Mouse (Mus musculus): ENCODE results near the gene Rimkla. TPM values are rescaled to one million over a fixed set of nuclear protein-coding genes. Genes with fewer than 3 reads are reported as not detected.
"Not testable (repeated sequence)": the region's sequence is repeated elsewhere in the genome, so short reads cannot be mapped to it uniquely, and the experiment has no call there.

Rimkla gene
- 0.10 TPM in 1 of 3 replicates, not detected in the others for total RNA-seq (2017)

- ATAC-seq (replicated peaks; ENCODE audit: insufficient number of reproducible peaks, low FRiP score, low TSS enrichment, poor library complexity, severe bottlenecking) = no peak
Observed at GRCm38 (mm10) chr4:119492291-119492932, at the start of gene Rimkla. TSS of gene Rimkla (minus strand) at chr4:119492628.

- ATAC-seq (replicated peaks; ENCODE audit: insufficient number of reproducible peaks, low FRiP score, low TSS enrichment, poor library complexity, severe bottlenecking) = 0 out of 2 replicates have a peak, but pooled peaks have one; percentile 1
Observed at GRCm38 (mm10) chr4:119540533-119540890, 48.1 kb upstream of the Rimkla start.

- peak; percentile 68 for ATAC-seq (replicated peaks; ENCODE audit: insufficient number of reproducible peaks, low FRiP score, low TSS enrichment, poor library complexity, severe bottlenecking)
Observed at GRCm38 (mm10) chr4:119539836-119540532, 47.6 kb upstream of the Rimkla start.

GRCm38 (mm10) chr4:119539031-119539824 lies 46.8 kb upstream of the Rimkla start, which contains the start of gene Frg2f1:
TSS of gene Frg2f1 (minus strand) at chr4:119539529.
- ATAC-seq (replicated peaks; ENCODE audit: insufficient number of reproducible peaks, low FRiP score, low TSS enrichment, poor library complexity, severe bottlenecking) = peak; percentile 67

- no peak for ATAC-seq (replicated peaks; ENCODE audit: insufficient number of reproducible peaks, low FRiP score, low TSS enrichment, poor library complexity, severe bottlenecking)
Observed at GRCm38 (mm10) chr4:119537436-119537835, 45.0 kb upstream of the Rimkla start.

GRCm38 (mm10) chr4:119536615-119537014 lies 44.2 kb upstream of the Rimkla start, which contains the start of gene Foxj3:
TSS of gene Foxj3 (plus strand) at chr4:119537004.
- not testable (repeated sequence) for ATAC-seq (replicated peaks; ENCODE audit: insufficient number of reproducible peaks, low FRiP score, low TSS enrichment, poor library complexity, severe bottlenecking)

GRCm38 (mm10) chr4:119535103-119535502 lies 42.7 kb upstream of the Rimkla start:
- no peak for ATAC-seq (replicated peaks; ENCODE audit: insufficient number of reproducible peaks, low FRiP score, low TSS enrichment, poor library complexity, severe bottlenecking)

GRCm38 (mm10) chr4:119531813-119532212 lies 39.4 kb upstream of the Rimkla start:
- no peak for ATAC-seq (replicated peaks; ENCODE audit: insufficient number of reproducible peaks, low FRiP score, low TSS enrichment, poor library complexity, severe bottlenecking)

GRCm38 (mm10) chr4:119526329-119526845 lies 34.0 kb upstream of the Rimkla start:
- no peak for ATAC-seq (replicated peaks; ENCODE audit: insufficient number of reproducible peaks, low FRiP score, low TSS enrichment, poor library complexity, severe bottlenecking)

GRCm38 (mm10) chr4:119524466-119524865 lies 32.0 kb upstream of the Rimkla start:
- no peak for ATAC-seq (replicated peaks; ENCODE audit: insufficient number of reproducible peaks, low FRiP score, low TSS enrichment, poor library complexity, severe bottlenecking)

- ATAC-seq (replicated peaks; ENCODE audit: insufficient number of reproducible peaks, low FRiP score, low TSS enrichment, poor library complexity, severe bottlenecking) = no peak
Observed at GRCm38 (mm10) chr4:119524010-119524409, 31.6 kb upstream of the Rimkla start.

GRCm38 (mm10) chr4:119523575-119523974 lies 31.1 kb upstream of the Rimkla start:
- ATAC-seq (replicated peaks; ENCODE audit: insufficient number of reproducible peaks, low FRiP score, low TSS enrichment, poor library complexity, severe bottlenecking) = no peak

GRCm38 (mm10) chr4:119512731-119513141 lies 20.3 kb upstream of the Rimkla start:
- no peak for ATAC-seq (replicated peaks; ENCODE audit: insufficient number of reproducible peaks, low FRiP score, low TSS enrichment, poor library complexity, severe bottlenecking)

- no peak for ATAC-seq (replicated peaks; ENCODE audit: insufficient number of reproducible peaks, low FRiP score, low TSS enrichment, poor library complexity, severe bottlenecking)
Observed at GRCm38 (mm10) chr4:119511591-119511990, 19.2 kb upstream of the Rimkla start.

GRCm38 (mm10) chr4:119498319-119498848 lies 6.0 kb upstream of the Rimkla start:
- no peak for ATAC-seq (replicated peaks; ENCODE audit: insufficient number of reproducible peaks, low FRiP score, low TSS enrichment, poor library complexity, severe bottlenecking)

- ATAC-seq (replicated peaks; ENCODE audit: insufficient number of reproducible peaks, low FRiP score, low TSS enrichment, poor library complexity, severe bottlenecking) = no peak
Observed at GRCm38 (mm10) chr4:119492933-119493327, 502 bp upstream of the Rimkla start.

GRCm38 (mm10) chr4:119490806-119491205 lies 1.6 kb downstream of the Rimkla start:
- no peak for ATAC-seq (replicated peaks; ENCODE audit: insufficient number of reproducible peaks, low FRiP score, low TSS enrichment, poor library complexity, severe bottlenecking)

- no peak for ATAC-seq (replicated peaks; ENCODE audit: insufficient number of reproducible peaks, low FRiP score, low TSS enrichment, poor library complexity, severe bottlenecking)
Observed at GRCm38 (mm10) chr4:119489666-119490065, 2.8 kb downstream of the Rimkla start.

GRCm38 (mm10) chr4:119484882-119485281 lies 7.5 kb downstream of the Rimkla start:
- no peak for ATAC-seq (replicated peaks; ENCODE audit: insufficient number of reproducible peaks, low FRiP score, low TSS enrichment, poor library complexity, severe bottlenecking)

Data from monocyte, adult 5-6 weeks (primary cell).